Mouse (Mus musculus) gastrocnemius, adult 8-10 months (tissue): ENCODE data around the gene Nprl3. TPM values are rescaled to one million over a fixed set of nuclear protein-coding genes. Genes with fewer than 3 reads are reported as not detected.
"Not testable (repeated sequence)": the region's sequence is repeated elsewhere in the genome, so short reads cannot be mapped to it uniquely, and the experiment has no call there.

Experiments
- DNase-seq, 2 experiments: peaks; one replicate each; pipeline ENCODE4 v3.0.0; 2022; ENCODE audit warnings: low spot score in 2 of 2
- total RNA-seq, 4 experiments: library from RNA; stranded (reverse); gene quantifications; 2 replicates each; pipeline ENCODE4 v1.2.4; 2022

Gene Nprl3
- total RNA-seq, 4 experiments from 2014 or later, result 22.9 to 27.2 (median 24.6) TPM

DNA sequence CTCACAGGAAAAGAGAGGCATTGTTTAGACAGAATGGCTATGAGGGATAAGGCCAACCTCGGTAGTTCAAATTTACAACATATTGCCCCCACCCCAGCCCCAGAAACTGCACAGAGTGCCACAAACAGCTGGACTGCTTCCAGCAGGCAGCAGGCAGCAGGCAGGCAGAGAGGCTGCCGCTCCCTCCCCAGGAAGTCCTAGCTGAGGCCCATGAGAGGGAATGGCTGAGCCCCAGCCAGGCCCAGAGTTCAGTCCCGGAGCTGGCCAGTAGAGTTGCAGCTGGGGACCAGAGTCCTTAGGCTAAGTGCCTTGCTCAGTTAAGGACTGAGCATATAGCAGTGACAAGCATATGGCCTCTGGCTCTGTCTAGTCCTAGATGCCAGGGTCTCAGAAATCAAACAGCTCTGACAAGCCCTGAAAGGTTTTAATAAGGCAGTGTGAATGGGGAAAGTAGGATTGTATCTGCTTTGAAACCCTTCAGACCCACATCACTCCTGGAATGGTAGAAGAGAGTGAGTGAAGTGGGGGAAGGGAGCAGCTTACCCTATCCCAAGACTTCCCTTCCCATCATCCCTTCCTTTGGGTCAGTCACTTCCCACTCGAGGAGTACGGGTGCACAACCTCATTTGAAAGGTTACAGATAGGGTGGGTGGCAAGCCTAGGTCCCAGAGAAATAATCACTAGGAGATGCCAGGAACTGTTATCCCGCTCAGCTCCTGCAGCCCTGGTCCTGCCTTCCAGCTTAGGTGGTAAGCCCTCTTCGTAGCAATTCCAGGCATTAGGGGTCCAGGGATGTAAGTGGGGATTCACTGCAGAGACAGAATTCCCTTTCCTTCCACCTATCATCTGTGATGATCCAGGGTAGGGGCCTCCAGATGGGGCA, 42.0 kb downstream of the Nprl3 start:
- peak in 1 of 2 experiments; percentile 41 for DNase-seq

DNA sequence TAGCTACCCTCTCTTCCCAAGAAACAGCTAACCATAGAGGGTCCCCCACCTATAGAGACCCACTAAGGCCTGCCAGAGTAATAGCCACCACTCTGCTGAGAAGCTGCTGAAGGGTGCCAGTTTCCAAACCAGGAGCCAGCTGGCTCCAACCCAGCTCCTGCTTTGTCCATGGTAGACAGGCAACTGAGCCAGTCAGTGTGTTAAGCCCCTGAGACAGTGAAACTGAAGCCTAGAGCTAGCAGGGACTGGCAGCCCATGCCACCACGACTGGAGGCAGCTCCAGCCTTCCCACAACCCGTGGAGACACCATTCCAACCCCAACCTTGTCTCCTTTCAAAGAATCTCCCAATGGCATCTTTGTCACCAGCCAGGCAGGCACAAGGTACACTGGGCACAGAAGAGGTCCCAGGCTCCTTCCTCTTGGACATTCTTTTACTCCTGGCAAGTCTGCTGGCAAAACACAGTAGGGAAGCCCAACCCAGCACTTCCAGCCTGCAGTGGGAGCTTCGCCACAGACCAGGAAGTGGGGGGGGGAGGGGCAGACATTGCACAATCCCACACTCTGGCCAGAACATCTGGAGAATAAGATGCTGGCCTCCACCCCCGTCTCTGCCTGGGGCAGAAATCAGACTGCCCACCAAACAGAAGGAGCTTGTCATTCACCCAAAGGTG, 42.9 kb downstream of the Nprl3 start:
- DNase-seq, result peak; percentile 82 to 85

DNA sequence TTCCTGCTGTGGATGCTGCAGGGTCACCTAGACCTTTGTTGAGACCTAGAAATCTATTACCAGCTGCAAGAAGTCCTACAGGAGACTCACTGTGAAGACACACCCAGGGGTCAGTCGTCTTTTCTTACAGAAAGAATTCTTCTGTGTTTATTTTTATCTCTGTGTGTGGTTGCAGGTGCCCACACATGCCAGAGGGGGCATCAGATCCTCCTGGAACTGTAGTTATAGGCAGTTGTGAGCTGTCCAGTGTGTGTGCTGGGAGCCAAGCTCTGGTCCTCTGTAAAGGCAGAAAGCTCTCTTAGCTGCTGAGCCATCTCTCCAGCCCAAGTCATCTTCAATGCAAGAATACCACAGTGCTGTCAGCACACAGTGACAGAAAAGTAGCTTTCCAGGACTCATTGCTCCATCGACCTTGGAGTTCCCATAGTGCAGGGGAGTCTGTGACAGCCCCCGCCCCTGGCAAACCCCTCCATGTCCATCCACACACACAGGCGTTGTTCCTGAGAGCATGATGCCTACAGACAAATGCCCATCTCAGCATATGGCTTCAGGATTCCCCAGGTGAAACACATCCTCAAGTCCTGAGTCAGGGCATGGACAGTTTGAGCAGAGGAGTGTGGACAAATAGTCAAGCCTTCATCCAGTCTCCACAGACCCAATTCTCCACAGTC, 44.1 kb downstream of the Nprl3 start:
- no peak for DNase-seq

DNA sequence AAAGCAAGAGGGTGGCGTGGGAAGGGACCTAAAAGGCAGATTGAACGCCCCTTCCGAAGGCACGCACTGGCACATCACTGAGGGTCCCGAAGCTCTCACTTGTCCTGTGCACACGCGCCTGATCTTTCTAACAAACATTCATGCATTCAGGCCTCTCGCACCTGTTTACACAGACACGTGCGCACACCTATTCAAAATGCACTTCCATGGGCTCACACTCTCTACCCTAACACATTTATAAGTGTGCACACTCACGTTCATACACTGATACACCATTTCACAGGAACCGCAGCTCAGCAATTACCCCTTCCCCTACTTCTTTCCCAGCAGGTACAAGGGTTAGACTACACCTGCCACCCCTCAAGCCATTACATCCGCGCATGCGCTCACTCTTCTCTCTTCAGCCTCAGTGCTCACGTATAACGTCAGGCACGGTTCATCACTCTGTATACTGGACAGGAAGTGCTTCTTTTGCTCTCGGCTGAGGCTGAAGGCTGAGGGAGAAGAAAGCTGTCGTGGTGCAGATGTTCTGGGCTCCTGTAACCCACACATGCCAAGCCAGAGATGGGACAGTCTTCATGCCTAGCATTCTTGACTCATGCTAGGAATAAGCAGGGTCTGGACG, 44.8 kb downstream of the Nprl3 start:
- DNase-seq, result no peak

DNA sequence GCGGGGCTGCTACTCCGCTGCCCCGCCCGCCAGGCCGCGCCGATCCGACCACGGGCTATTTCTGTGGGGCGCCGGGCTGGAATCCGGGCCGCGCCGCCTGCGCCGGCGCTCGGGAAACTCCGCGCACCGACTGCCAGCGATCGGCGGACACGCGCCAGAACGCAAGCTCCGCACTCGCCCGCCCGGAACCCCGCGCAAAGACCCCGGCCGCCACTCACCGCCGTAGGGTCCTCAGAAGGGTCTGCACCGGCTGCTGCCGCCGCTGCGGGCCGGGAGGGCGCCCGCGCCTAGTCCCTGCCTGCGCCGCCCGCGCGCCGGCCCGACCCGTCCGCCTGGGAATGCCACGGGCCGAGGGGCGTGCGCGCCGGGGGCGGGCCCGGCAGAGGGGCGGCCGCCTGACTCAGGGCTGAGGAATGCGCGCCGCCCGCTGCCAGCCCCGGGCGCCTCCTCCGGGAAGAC, 45.5 kb downstream of the Nprl3 start, which contains the start of gene Rhbdf1:
Rhbdf1 (minus strand) TSS at position 350 of the 459 bp plus-strand sequence.
- DNase-seq, result peak; percentile 51 to 54

DNA sequence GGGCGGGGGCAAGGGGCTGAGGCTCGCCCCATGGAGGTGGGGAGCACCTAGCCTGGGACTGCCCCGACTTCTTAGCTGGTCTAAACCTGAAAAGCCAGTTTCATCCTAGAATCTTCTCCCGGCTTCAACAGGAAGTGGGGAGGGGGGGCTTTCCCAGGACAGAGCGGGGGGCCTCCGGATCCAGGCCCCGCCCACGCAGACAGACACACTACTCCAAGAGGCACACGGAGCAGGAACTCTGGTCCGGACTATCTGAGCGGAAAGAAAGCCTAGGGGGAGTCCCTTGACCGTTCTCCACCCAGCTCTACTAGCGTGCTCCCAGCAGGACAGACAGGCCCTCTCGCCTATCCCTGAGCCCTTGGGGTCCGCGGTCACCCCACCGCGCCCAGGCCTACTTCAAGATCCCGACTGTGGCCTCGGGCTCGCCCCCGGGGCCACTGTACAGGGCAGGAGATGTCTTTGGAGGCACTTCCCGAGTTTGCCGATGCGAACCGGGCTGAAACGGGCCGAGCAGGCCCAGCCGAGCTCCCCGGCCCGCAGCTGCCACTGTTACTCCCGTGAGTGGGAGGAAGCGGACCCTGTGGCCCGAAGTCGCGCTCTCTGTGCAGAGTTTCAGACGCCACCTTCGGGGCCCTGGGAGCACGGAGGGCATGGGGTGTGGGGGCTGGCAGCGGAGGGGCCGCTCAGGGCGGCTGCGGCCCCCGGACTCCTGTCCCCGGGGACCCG, 46.1 kb downstream of the Nprl3 start:
- peak; percentile 45 to 59 for DNase-seq

DNA sequence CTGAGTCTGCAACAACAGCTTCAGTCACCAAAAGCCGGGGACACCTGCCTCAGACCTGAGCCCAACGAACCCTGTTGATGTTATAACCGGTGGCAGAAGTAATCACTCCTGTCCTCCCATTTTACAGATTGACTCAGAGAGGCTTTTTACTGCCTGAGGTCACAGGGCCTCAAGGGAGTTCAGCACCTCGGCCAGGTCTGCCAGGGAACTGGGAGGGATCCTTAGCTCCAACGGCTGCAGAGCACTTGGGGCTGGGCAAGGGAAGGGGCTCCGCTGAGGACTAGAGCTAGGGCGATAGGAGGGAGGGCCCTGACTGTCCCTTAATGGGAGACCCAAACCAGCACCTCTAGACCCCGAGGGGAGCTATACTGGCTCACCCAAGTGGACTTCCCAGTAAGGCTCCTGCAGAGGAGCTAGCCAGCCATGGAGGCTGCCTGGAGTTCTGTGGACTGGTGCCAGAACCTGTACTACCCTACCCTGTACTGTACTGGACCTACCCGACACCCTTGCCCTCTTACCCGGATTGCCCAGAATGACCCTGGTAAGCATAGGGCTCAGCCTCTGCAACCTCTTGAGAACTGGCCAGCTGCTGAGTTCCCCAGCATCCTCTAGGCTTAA, 46.8 kb downstream of the Nprl3 start:
- DNase-seq, result no peak

DNA sequence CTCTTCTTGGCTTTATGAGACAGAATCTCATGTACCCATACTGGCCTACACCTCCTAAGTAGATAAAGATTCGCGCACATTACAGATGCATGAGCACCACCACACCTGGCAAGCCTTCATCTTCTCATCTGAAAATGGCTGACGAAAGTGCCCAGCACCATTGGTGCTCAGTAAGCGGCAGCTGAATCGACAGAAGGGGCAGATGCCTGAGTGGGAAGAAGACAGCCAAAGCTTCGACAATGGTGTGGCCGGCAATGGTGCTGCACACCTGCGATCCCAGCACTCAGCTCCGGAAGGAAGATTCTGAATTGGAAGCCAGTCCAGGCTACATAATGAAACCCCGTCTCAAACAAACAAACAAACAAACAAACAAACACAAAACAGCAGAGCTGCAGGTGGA, 48.2 kb downstream of the Nprl3 start:
- DNase-seq, result no peak

DNA sequence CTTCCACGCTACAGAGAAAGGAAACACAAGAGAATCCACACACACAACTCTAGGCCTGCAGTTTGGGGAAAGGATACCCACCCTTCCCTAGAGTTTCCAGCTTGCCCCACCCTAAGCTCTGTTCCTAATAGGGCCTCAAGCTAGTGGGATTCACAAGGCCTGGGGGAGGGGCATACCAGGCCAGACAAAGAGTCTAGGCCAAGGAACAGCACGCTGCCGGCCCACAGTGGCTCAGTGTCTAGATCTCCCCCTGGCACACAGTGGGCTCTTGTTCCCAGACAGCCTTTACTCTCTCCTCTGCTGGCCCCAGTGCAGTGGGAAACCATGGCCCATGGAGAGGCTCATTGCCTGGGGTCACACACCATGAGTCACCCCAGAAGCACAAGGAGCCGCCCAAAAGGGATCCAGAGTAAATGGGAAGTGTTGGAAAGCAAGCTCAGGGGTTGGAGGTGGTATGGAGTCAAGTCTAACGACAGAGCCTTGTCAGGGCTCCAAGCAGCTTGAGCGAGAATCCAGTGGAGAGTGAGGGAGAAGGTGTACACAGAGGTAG, 48.9 kb downstream of the Nprl3 start:
- no peak for DNase-seq

DNA sequence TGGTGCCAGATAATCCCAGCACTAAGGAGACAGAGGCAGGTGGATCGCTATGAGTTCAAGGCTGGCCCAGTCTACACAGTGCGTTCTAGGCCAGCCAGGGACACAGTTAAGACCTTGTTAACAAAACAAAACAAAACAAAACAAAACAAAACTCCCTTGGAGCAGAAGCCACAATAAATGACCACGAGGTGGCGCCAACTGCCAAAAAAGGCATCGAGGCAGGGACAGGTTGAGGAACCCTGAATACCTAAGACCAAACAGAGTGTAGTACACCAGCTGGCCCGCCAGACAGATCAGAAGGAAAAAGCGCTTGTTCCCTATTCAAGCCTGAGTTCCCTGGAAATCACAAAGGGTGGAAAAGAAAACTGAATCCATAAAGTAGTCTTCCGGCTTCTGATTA, 50.7 kb downstream of the Nprl3 start:
- peak in 1 of 2 experiments; percentile 50 for DNase-seq

DNA sequence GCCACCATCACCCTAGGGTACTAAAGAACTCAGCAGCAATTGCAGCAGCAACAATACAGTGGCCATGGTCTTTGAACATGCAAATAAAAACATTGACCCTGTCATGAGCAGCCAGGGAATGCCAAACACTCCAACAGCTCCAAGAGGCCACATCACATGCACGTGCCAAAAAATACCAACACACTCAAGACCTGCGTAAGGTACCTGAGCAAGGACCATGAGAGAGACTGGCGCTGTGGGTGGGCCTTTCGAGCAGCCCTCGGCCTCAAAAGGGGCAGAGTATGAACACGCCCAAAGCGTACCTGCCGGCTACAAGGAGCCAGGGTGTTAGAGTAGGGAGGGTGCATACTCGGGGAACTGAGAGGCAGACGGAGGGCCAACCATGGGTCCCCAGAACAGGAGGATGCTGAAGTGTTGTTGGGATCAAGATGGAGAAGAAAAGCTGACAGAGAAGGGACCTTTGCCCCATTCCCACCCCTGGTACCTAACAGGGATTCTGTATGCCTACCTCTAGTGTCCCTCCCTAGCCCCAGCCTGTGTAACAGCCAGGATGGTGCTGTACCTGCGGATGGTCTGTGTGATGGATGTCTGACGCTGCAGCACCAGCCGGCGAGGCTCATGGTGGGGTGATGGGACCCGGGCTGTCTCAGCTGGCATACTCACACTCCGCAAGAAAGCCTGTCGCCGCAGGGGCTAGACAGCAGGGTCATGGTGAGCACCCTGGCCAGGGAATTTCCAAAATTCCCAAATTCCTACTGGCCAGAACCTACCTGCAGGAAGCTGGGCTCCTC, 51.9 kb downstream of the Nprl3 start:
- no peak for DNase-seq

DNA sequence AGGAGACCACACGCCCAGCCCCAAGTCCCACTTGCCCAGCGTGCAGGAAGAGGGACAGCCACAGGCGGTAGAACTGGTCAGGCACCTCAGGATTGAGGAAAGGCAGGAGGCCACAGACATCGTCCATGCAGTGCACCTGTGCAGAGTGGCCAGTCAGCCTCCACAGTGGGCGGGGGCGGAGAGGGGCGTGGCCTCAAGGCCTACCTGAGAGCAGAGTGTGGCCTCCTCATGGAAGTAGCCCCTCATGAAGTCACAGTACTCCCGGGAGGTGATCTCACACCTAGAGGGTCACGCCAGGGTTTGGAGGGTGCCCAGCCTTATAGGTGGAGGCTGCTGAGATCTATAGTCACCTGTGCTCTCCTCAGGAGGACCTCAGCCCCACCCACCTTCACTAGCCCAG, 56.9 kb downstream of the Nprl3 start:
- no peak for DNase-seq

DNA sequence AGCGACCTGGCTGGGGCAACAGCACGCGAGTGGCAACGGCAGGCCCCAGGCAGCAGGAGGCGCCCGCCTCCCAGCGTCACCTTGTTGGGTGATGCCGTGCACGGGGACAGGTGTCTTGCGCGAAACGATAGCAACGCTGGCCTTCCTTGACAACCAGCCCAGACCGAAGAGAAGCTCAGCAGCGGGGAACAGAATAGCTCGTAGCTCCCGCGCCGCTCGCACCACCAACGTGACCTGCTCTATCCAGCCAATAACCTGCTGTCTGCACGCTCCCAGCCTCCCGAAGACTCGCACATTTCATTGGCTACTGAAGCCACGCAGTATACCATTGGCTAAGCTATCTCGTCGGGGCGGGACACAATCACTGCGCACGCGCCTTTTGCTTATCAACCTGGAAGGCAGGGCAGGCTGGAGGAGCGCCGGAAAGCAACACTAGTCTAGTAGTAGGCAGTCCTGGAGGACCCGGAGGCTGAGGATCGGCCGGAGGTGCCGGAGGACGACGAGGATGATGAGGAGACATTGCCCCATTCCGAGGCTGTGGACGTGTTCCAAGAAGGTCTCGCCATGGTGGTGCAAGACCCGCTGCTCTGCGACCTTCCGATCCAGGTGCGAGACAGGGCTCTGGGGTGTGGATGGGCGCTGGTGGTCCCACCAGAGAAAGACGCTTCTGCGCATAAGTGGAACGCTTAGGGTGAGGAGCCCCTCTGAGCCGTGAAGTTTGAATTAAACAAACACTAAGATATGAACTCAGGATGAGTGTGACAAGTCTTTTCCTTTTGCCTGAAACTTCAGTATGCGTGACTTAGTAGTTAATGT, 62.2 kb downstream of the Nprl3 start, which contains the start of gene Snrnp25:
Snrnp25 (plus strand) TSS at position 358 of the 816 bp plus-strand sequence.
- peak; percentile 92 to 96 for DNase-seq

DNA sequence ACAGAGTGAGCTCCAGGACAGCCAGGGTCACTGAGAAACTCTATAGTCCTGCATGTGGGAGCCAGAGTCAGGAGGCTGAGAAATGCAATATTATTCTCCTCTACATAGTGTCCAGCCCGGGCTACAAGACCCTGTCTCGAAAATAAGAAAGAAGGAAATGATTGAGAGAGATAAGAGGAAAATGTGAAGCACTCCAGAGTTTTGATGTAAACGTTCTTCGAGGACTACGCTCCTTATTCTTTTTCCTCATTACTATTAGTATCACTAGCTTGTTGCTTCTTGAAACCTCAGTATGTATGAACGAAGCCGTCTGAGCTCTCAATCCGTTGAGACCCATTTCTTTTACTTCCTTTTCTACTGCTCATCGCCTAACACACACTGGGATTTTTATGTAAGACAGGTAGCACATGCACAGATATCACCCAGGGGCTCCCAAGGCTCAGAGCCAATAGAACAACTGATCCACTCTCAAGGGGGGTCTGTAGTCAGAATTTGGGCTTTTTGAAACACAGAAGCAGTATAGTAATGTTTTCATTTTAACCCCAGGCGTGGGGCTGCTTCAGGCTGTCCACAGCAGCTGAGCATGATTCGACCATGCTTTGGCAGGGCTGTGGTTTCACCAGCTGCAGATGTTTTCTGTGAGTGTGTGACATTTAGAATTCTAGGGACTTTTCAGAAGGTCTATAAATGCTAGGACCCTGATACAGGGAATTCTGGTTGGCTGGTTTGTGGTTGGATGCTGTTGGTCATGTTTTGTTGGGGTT, 65.4 kb downstream of the Nprl3 start:
- DNase-seq, result no peak

DNA sequence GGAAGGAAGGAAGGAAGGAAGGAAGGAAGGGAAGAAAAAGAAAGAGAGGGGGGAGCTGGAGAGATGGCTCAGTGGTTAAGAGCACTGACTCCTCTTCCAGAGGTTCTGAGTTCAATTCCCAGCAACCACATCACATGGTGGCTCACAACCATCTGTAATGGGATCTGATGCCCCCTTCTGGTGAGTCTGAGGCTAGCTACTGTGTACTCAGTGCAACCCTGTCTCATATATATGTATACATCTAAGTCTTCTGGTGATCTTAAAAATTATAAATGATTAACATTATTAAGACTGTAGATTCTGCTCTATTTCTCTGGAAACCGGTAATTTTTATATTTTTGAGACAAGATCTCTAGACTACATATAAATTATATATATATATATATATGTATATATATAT, 66.5 kb downstream of the Nprl3 start:
- DNase-seq, result not testable (repeated sequence)

DNA sequence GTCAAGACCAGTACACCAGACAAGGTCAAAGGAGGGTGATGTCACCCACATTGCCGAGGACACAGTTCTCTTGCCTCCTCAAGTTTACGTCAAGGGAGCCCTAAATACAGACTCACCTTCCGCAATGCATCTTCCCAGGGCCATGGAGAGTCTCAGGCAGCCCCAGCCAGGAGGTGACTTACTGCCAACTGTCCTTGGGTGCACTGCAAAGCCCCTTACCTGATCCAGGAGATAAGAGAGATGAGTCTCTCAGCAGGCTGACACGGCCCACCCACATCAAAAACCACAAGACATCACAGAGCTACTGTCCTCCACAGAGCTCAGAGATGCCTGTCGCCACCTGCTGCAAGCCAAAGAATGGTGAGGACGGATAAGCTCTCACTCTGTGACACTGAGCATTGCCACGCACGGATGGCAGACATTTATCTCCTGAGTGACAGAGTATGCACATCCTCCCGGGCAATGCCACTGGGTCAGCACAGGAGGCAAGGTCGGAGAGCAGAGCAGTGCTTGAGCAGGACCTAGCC, 67.4 kb downstream of the Nprl3 start, which contains the start of gene Il9r:
Il9r (minus strand) TSS at position 205 of the 527 bp plus-strand sequence.
- no peak for DNase-seq

DNA sequence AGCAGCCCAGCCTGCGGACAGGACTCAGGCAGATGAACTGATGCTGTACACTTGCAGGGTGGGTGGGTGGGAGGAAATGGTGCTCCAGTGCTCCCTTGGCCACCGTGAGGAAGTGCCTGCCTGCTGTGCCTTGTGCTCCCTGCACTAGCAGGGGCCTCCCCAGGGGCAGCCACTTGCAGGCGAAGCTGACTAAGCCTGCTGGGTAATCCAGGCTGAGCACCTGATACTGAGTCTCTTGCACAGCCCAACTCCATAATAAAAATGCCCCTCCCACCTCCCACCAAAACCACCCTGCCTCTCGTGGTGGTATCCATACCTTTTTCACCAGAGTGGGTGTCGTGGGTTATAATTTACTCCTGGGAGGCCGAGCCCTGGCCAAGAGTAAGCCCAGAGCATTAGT, 68.3 kb downstream of the Nprl3 start:
- peak in 1 of 2 experiments; percentile 1 for DNase-seq
